Mouse (Mus musculus): ENCODE measurements around the gene Gm10271.

GRCm38 (mm10) chr10:116916581-116916980, 55.8 kb downstream of the Gm10271 start:
- TF ChIP-seq EP300 (IDR thresholded peaks at IDR 0.05) (no peak), CTCF (IDR thresholded peaks at IDR 0.05) (no peak)

All from lung, postnatal 0 days (tissue).